Mouse (Mus musculus) limb, embryonic 14.5 days (tissue): ENCODE results near the gene Tll1. TPM values are rescaled to one million over a fixed set of nuclear protein-coding genes. Genes with fewer than 3 reads are reported as not detected.

Experiments
- ATAC-seq: fragments of 200-750 bp; cut with Nextera tagmentation; 2 replicates; pipeline ENCODE4 v1.8.0; 2017; ENCODE audit warnings: low read depth, moderate number of reproducible peaks, moderate TSS enrichment; ENCODE audit not compliant: low FRiP score
- DNase-seq: peaks from one replicate; pipeline ENCODE4 v3.0.0-alpha.2; 2015; ENCODE audit warnings: low spot score
- H3K27ac ChIP-seq: fragments of 300-500 bp; sonication (generic); replicated peaks from 2 replicates; pipeline ENCODE4 v1.5.1; 2014; ENCODE audit warnings: low read depth, mild to moderate bottlenecking, low read length, moderate library complexity, mixed read lengths
- H3K27me3 ChIP-seq: fragments of 300-500 bp; sonication (generic); 2 replicates; pipeline ENCODE4 v1.6.1; 2014; ENCODE audit warnings: low read length, mixed read lengths; ENCODE audit not compliant: control insufficient read depth, insufficient read depth
- H3K36me3 ChIP-seq: fragments of 300-500 bp; sonication (generic); 2 replicates; pipeline ENCODE4 v1.6.1; 2014; ENCODE audit warnings: mild to moderate bottlenecking, low read length, moderate library complexity, mixed read lengths; ENCODE audit not compliant: control insufficient read depth, insufficient read depth
- H3K4me1 ChIP-seq: fragments of 300-500 bp; sonication (generic); 2 replicates; pipeline ENCODE4 v1.6.1; 2014; ENCODE audit warnings: antibody characterized with exemption, low read length, mixed read lengths; ENCODE audit not compliant: control insufficient read depth, insufficient read depth
- H3K4me2 ChIP-seq: fragments of 300-500 bp; sonication (generic); replicated peaks from 2 replicates; pipeline ENCODE4 v1.6.1; 2014; ENCODE audit warnings: low read depth, mild to moderate bottlenecking, low read length, moderate library complexity; ENCODE audit not compliant: severe bottlenecking
- H3K4me3 ChIP-seq: fragments of 300-500 bp; sonication (generic); replicated peaks from 2 replicates; pipeline ENCODE4 v1.5.1; 2014; ENCODE audit warnings: low read length
- H3K9ac ChIP-seq: fragments of 300-500 bp; sonication (generic); 2 replicates; pipeline ENCODE4 v1.6.1; 2014; ENCODE audit warnings: mild to moderate bottlenecking, low read depth, low read length, moderate library complexity; ENCODE audit not compliant: severe bottlenecking
- H3K9me3 ChIP-seq: fragments of 300-500 bp; sonication (generic); 2 replicates; pipeline ENCODE4 v1.6.1; 2016; ENCODE audit warnings: low read length; ENCODE audit not compliant: control insufficient read depth
- POLR2A ChIP-seq: fragments of 200-500 bp; IDR thresholded peaks from 2 replicates; pipeline ENCODE4 v1.8.0; 2012; ENCODE audit warnings: inconsistent platforms, mild to moderate bottlenecking, moderate library complexity, borderline replicate concordance; ENCODE audit not compliant: insufficient read depth, insufficient read length; ENCODE audit errors: extremely low read depth
- WGBS: fragments of 180-500 bp; shearing (Covaris S2); extraction: QIAGEN DNeasy Blood & Tissue Kit; methylation state at CpG from one replicate; pipeline ENCODE4 v1.1.7; 2014; 5-methylcytosine and 5-hydroxymethylcytosine counted together
- polyA plus RNA-seq, 2 experiments: library from polyadenylated mRNA; depleted of rRNA in 1 of 2; stranded (reverse) in 1 of 2; unstranded in 1 of 2; fragments of >200 nt; fragmentation: Nextera tagmentation in 1 of 2; extraction: Ambion mirVana in 1 of 2; gene quantifications; 2 replicates each; pipeline versions ENCODE4 v1.2.1 to v1.2.3; 2012 to 2014

Gene Tll1
- polyA plus RNA-seq, 2 experiments: 2.6 to 3.2 TPM

DNA sequence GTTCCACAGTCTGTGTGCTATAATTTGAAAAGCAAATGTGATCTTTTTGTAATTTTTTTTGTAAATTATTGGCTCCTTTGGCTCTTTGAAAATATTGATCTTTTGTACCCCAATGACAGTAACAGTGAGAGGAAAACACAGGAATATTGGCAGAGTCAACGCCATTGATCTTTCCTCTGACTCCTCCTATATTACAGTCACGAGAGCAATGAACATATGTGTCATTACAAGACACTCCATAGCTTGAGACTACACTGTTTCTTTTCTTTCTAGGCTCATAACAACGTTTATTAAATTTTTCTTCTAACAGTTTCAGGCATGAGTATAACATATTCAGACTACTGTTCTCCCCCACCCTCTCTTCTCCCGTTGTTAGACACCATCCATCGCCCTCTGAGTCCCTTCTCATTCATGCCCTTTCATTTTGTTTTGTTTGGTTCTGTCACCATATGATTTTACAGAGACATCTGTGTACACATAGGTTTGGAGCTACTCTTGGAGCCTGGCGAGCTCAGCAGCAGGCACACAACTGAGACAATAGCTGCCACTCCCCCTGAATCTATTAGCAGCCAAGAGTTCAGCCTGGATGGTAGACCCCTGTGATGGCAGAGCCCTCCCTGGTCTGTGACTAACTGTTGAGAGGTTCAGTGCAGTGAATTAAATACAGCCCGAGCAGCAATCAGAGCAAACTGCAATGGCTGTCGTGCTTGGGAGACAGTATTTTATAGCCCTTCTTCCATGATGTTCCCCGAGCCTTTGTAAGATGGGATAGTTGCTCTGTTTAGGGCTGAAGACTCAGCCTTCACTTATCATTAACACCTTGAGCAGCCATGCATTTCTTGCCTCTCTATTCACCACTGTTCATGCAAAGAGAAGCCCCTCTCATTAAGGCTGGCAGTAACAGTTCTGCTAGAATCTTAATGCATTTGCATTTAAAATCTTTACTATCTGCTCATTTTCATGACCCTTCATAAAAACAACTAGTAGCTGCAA is 52.9 kb downstream of the Tll1 start:
- WGBS: 60% methylated on average over 9 of the region's 9 CpGs
- TF ChIP-seq POLR2A: no peak
- H3K4me2 ChIP-seq: no peak overlapping the region
- H3K4me3 ChIP-seq: no peak overlapping the region
- DNase-seq (no peak), ATAC-seq (no peak)
- H3K9me3 ChIP-seq: no peaks in the 10 kb centered on the region
- H3K27ac ChIP-seq: no peak overlapping the region
- no peaks in the 10 kb centered on the region for H3K27me3 ChIP-seq
- H3K4me1 ChIP-seq: no peaks in the 10 kb centered on the region
- no peaks in the 10 kb centered on the region for H3K36me3 ChIP-seq
- H3K9ac ChIP-seq: no peak overlapping the region

- ATAC-seq: no peak
- no peak for TF ChIP-seq POLR2A
- no peak overlapping the region for H3K4me2 ChIP-seq
These were observed 53.8 kb downstream of the Tll1 start for GRCm38 (mm10) chr8:64152216-64152804.

DNA sequence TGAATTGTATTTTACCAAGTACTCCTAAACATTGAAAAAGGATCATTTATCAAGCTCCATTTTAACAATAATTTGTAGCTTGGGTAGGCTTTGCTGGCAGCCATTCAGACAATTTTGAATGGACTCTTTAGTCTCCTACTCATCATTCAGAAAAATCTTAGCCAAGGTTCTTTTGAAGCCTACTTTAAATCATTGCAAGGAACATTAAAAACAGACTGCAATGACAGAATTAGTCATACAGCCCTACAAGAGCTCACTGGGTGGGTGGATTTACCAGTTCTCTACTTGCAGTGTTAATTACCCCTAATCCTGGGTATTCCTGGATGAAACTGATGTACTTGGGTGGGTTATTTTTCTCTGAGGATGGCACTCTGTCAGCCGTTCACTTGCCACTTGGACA is 69.5 kb downstream of the Tll1 start:
- ATAC-seq: no peak

More at GRCm38 (mm10) chr8:64152216-64152804, 53.8 kb downstream of the Tll1 start:
- 87% methylated on average over 9 of the region's 9 CpGs for WGBS
- no peak for DNase-seq
- Histone ChIP-seq H3K27ac (no peak overlapping the region), H3K27me3 (no peaks in the 10 kb centered on the region), H3K4me3 (no peak overlapping the region), H3K9ac (no peak overlapping the region), H3K36me3 (no peaks in the 10 kb centered on the region), H3K4me1 (no peaks in the 10 kb centered on the region), H3K9me3 (no peaks in the 10 kb centered on the region)

GRCm38 (mm10) chr8:64107190-64107589 is 98.9 kb downstream of the Tll1 start:
- H3K27ac ChIP-seq: no peak overlapping the region
- ATAC-seq: no peak
- DNase-seq: no peak
- H3K4me2 ChIP-seq: no peak overlapping the region
- no peak overlapping the region for H3K4me3 ChIP-seq
- no peak for TF ChIP-seq POLR2A
- no peak overlapping the region for H3K9ac ChIP-seq
- no peaks in the 10 kb centered on the region for H3K36me3 ChIP-seq
- H3K9me3 ChIP-seq: no peaks in the 10 kb centered on the region
- 77% methylated on average over 2 of the region's 2 CpGs for WGBS
- no peaks in the 10 kb centered on the region for H3K27me3 ChIP-seq
- H3K4me1 ChIP-seq: no peaks in the 10 kb centered on the region

More for the DNA sequence above, 69.5 kb downstream of the Tll1 start:
- DNase-seq: no peak
- no peaks in the 10 kb centered on the region for H3K36me3 ChIP-seq
- 68% methylated on average over 1 of the region's 1 CpGs for WGBS
- no peak overlapping the region for H3K4me2 ChIP-seq
- no peak overlapping the region for H3K9ac ChIP-seq
- no peak overlapping the region for H3K4me3 ChIP-seq
- no peaks in the 10 kb centered on the region for H3K27me3 ChIP-seq
- no peak overlapping the region for H3K27ac ChIP-seq
- H3K9me3 ChIP-seq: no peaks in the 10 kb centered on the region
- no peaks in the 10 kb centered on the region for H3K4me1 ChIP-seq
- no peak for TF ChIP-seq POLR2A

DNA sequence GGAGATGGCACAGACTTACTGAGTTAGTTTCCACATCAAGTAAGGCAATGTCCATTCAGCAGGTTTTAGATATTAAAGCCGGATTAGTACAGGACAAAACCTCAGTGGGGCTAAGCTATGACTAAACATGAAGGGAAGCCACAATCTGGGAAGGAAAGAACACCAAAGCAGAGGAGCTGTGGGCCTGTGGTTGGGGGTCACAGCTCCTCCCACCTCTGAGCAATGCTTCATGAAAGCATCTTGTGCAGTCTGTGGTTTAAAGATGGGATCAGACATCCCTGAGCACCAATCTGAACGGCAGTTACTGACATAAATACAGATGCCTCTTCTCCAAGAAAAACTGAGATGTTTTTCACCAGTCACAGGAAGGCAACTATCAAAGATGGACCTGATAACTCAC is 132.7 kb downstream of the Tll1 start:
- Histone ChIP-seq H3K4me2 (no peak overlapping the region), H3K9me3 (no peaks in the 10 kb centered on the region), H3K9ac (no peak overlapping the region), H3K27ac (no peak overlapping the region), H3K36me3 (no peaks in the 10 kb centered on the region), H3K4me3 (no peak overlapping the region), H3K27me3 (no peaks in the 10 kb centered on the region), H3K4me1 (no peaks in the 10 kb centered on the region)
- no peak for TF ChIP-seq POLR2A
- WGBS: 88% methylated on average over 2 of the region's 2 CpGs
- ATAC-seq (no peak), DNase-seq (no peak)
